Mouse (Mus musculus) forebrain, embryonic 16.5 days (tissue): ENCODE measurements around the gene Hpcal1. TPM values are rescaled to one million over a fixed set of nuclear protein-coding genes. Genes with fewer than 3 reads are reported as not detected.

Experiments used
- ATAC-seq: fragments of 200-750 bp; cut with Nextera tagmentation; 2 replicates; pipeline ENCODE4 v1.8.0; 2017; ENCODE audit warnings: mild to moderate bottlenecking, moderate library complexity
- H3K27ac ChIP-seq: fragments of 300-500 bp; sonication (generic); 2 replicates; pipeline ENCODE4 v1.5.1; 2014; ENCODE audit warnings: low read length, control low read depth
- H3K27me3 ChIP-seq: fragments of 300-500 bp; sonication (generic); replicated peaks from 2 replicates; pipeline ENCODE4 v1.6.1; 2014; ENCODE audit warnings: low read length; ENCODE audit not compliant: control insufficient read depth, insufficient read depth
- H3K36me3 ChIP-seq: fragments of 300-500 bp; sonication (generic); 2 replicates; pipeline ENCODE4 v1.6.1; 2014; ENCODE audit not compliant: control insufficient read depth, insufficient read depth
- H3K4me1 ChIP-seq: fragments of 300-500 bp; sonication (generic); replicated peaks from 2 replicates; pipeline ENCODE4 v1.6.1; 2014; ENCODE audit warnings: low read length; ENCODE audit not compliant: control insufficient read depth, insufficient read depth
- H3K4me2 ChIP-seq: fragments of 300-500 bp; sonication (generic); 2 replicates; pipeline ENCODE4 v1.6.1; 2014; ENCODE audit warnings: mild to moderate bottlenecking, low read length, control low read depth
- H3K4me3 ChIP-seq: fragments of 300-500 bp; sonication (generic); replicated peaks from 2 replicates; pipeline ENCODE4 v1.5.1; 2014; ENCODE audit warnings: mild to moderate bottlenecking, low read length, control low read depth
- H3K9ac ChIP-seq: fragments of 300-500 bp; sonication (generic); replicated peaks from 2 replicates; pipeline ENCODE4 v1.6.1; 2014; ENCODE audit warnings: low read depth, low read length, control low read depth
- H3K9me3 ChIP-seq: fragments of 300-500 bp; sonication (generic); 2 replicates; pipeline ENCODE4 v1.6.1; 2016; ENCODE audit warnings: low read length; ENCODE audit not compliant: control insufficient read depth
- WGBS: fragments of 180-500 bp; shearing (Covaris S2); extraction: QIAGEN DNeasy Blood & Tissue Kit; methylation state at CpG from one replicate; pipeline ENCODE4 v1.1.7; 2014; 5-methylcytosine and 5-hydroxymethylcytosine counted together
- polyA plus RNA-seq: library from polyadenylated mRNA; unstranded; fragments of >200 nt; fragmentation: Nextera tagmentation; extraction: Ambion mirVana; gene quantifications from 2 replicates; pipeline ENCODE4 v1.2.1, GENCODE M21; 2015

Hpcal1 gene
- polyA plus RNA-seq, 1 experiment from 2014 or later: 47.1 TPM

DNA sequence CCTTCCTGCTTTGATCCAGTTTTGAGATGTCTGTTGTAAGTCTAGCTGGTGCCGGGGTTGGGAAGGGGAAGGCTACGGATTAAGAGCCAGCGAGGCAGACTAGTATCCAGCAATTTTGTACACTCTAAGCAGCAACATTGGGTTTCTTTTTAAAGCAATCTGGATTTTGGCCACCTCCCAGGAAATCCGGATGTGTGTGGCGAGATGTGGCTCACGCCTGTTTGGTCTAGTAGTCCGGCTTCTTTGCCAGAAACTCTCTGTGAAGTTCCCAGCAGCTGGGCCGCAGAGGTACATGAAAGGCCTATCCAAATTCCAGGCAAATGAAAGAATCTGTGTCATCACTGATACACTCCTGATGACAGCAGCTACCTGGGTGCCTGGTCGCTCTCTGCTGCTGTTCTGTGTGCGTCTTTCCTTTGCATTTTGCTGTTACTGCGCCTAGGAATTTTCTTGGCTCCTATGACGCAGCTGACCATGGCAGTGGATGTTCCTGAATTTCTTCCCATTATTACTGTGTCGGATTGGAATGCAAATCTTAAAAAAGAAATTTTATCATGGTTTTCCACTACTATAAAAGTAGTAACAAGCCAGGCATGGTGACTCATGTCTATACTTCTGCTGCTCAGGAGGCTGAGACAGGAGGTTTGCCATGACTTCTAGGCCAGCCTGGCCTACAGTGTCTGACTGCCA, 38.7 kb downstream of the Hpcal1 start:
- 67% methylated on average over 13 of the region's 13 CpGs for WGBS
- peaks cover 29% of the 10 kb centered on the region for H3K4me1 ChIP-seq
- H3K27ac ChIP-seq: no peak overlapping the region
- no peaks in the 10 kb centered on the region for H3K9me3 ChIP-seq
- H3K27me3 ChIP-seq: no peaks in the 10 kb centered on the region
- H3K4me2 ChIP-seq: no peak overlapping the region
- no peak for ATAC-seq
- no peak overlapping the region for H3K4me3 ChIP-seq
- H3K36me3 ChIP-seq: no peaks in the 10 kb centered on the region
- H3K9ac ChIP-seq: no peak overlapping the region

DNA sequence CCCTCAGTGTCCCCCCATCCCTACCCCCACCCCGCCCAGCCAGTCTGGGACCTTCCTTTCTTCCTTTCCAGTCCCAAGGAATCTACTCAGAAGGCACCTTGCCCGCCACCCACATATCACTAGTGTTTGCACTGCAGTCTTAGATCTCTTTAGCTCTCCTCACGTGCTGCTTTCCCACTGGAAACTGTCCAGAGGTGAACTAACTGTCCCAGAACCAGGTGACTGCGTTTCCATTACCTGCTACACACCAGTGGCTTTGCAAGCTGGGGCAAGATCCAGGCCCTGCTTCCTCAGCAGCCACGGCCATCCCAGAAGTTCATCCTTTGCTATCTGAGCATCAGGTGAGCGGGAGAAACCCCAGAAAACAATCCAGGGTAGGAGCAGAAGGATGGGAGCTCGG, 41.4 kb downstream of the Hpcal1 start:
- Histone ChIP-seq H3K9me3 (no peaks in the 10 kb centered on the region), H3K36me3 (no peaks in the 10 kb centered on the region), H3K4me2 (no peak overlapping the region), H3K9ac (no peak overlapping the region), H3K27ac (no peak overlapping the region), H3K4me3 (no peak overlapping the region), H3K27me3 (no peaks in the 10 kb centered on the region), H3K4me1 (peaks cover 21% of the 10 kb centered on the region)
- WGBS: 88% methylated on average over 7 of the region's 7 CpGs
- ATAC-seq: no peak

DNA sequence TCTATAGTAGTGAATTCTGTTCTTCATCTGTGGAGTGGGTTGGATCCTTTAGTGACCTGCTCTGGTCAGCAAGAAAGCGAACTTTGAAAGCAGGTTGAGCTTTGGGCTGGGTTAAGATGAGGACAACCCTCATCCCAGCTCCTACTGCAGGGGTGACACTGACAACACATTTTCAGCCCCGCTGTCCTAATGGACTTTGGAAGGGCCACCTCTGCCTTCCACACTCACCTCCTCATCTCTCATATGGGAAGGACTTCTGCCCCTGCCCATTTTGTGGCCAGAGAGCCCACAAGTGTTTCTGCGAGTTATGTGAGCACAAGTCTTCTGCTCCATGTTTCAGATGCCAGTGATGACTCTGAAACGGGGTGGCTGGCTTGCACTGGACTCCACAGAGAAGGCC, 41.9 kb downstream of the Hpcal1 start:
- ATAC-seq: no peak
- Histone ChIP-seq H3K9me3 (no peaks in the 10 kb centered on the region), H3K36me3 (no peaks in the 10 kb centered on the region), H3K4me1 (peaks cover 15% of the 10 kb centered on the region), H3K9ac (no peak overlapping the region), H3K27ac (no peak overlapping the region), H3K4me2 (no peak overlapping the region), H3K4me3 (no peak overlapping the region), H3K27me3 (no peaks in the 10 kb centered on the region)
- WGBS: 85% methylated on average over 4 of the region's 4 CpGs

DNA sequence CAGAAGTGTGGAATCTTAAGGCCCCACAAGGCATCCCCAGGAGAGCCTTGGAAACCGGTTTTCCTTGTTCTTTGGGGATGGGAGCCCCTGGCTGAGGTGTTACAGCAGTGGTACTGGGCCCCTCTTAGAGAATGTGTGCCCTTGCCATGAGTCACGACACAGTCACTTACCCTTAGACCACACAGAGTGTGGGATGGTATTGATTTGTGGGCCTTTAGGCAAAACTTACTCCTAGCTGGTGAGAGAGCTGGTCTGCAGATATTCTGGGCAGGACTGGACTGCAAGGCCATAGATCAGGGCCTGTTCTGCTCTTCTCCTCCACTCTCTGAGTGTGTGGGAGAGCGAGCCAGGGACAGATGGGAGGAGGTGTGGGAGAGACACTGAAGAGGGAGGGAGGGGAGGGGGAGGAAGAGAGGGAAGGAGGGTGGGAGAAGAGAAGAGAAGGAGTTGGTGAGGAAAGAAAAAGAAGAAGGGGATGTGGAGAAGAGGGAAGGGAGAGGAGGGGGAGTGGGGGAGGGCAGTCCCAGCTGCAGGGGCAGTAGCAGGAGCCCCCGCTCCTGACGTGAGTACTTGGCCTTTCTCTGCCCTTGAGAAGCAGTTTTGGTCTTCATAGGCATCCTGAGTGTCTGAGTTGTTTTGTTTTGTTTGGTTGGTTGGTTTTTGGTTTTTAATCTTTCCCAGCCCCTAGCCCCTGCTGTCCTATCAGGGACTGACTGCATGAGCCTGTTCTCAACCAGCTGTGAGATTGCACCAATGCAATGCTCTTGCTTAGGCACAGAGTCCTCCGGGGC, 42.7 kb downstream of the Hpcal1 start:
- Histone ChIP-seq H3K27ac (no peak overlapping the region), H3K4me1 (peaks cover 8% of the 10 kb centered on the region), H3K4me2 (no peak overlapping the region), H3K9me3 (no peaks in the 10 kb centered on the region), H3K27me3 (no peaks in the 10 kb centered on the region), H3K4me3 (no peak overlapping the region), H3K9ac (no peak overlapping the region), H3K36me3 (no peaks in the 10 kb centered on the region)
- no peak for ATAC-seq
- 61% methylated on average over 6 of the region's 6 CpGs for WGBS

DNA sequence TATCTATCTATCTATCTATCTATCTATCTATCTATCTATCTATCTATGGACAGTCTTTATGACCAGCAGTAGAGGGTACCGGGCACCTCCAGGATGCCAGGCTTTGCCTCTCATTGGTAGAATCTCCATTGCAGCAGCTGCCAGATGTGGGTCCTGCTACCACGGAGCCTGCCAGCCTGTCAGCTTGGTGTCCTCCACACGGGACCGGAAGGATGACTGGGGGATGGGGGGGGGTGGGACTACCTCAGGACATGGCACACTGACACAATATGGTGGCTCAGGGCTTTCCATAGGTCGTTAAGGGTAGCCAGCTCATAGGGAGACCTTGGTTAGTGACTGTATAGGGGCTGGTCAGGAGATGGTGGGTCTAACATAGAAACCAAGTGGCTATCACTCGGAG, 45.7 kb downstream of the Hpcal1 start:
- no peaks in the 10 kb centered on the region for H3K27me3 ChIP-seq
- no peaks in the 10 kb centered on the region for H3K9me3 ChIP-seq
- H3K4me3 ChIP-seq: no peak overlapping the region
- peaks cover 3% of the 10 kb centered on the region for H3K4me1 ChIP-seq
- 90% methylated on average over 6 of the region's 6 CpGs for WGBS
- ATAC-seq: no peak
- H3K9ac ChIP-seq: no peak overlapping the region
- H3K27ac ChIP-seq: no peak overlapping the region
- no peaks in the 10 kb centered on the region for H3K36me3 ChIP-seq
- H3K4me2 ChIP-seq: no peak overlapping the region

DNA sequence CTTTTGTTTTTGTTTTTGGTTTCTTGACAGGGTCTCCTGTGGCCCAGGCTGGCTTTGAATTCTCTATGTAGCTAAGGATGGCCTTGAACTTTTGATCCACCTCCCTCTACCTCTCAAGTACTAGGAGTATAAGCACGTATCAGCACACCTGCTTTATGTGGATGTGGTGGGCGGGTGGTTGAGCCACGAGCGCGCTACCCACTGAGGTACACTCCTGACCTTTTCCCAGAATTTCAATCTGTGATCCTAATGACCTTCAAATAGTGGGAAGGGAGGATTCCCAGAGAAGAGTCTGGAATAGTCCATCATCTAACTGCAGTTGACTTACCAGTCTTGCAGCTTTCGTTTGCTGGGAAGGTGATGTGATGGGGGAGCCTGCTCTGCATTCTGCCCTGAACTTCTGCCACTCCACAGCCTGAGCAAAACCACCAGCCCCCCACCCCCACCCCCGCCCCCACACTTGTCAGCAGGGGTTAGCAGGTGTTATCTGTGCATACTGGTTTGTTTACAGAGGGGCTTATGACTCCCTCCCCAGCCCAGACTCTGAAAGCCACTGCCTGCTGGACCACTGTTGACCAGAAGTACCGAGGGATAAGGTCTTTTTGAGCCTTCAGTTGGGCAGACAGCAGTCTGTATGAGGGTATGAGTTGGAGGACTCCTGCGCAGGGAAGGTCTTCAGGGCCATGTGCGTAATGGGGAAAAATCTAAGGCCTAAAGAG, 46.4 kb downstream of the Hpcal1 start:
- Histone ChIP-seq H3K4me2 (no peak overlapping the region), H3K4me3 (no peak overlapping the region), H3K27ac (no peak overlapping the region), H3K36me3 (no peaks in the 10 kb centered on the region), H3K4me1 (peaks cover 9% of the 10 kb centered on the region), H3K9ac (no peak overlapping the region), H3K9me3 (no peaks in the 10 kb centered on the region), H3K27me3 (no peaks in the 10 kb centered on the region)
- no peak for ATAC-seq
- 89% methylated on average over 10 of the region's 10 CpGs for WGBS

DNA sequence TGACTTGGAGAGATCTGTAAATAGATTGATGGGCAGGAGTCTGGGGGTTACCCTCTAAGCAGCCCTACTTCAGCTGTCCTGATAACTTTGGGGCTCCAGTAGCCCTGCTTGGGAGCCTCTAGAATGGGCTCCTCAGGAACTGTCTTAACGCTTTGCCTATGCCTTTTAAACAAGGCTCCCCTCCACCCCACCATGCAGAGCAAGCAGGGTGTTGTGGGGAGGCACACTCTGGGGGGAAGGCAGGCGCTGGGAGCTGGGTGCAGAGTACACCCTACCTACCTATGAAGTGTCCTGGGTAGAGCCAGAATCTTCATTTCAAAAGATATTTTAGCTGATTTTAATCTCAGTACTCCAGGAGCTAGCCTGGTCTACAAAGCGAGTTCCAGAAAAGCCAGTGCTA, 47.2 kb downstream of the Hpcal1 start:
- Histone ChIP-seq H3K9me3 (no peaks in the 10 kb centered on the region), H3K36me3 (no peaks in the 10 kb centered on the region), H3K4me2 (no peak overlapping the region), H3K27ac (no peak overlapping the region), H3K4me3 (no peak overlapping the region), H3K9ac (no peak overlapping the region), H3K4me1 (peaks cover 15% of the 10 kb centered on the region), H3K27me3 (no peaks in the 10 kb centered on the region)
- WGBS: 89% methylated on average over 3 of the region's 3 CpGs
- no peak for ATAC-seq

DNA sequence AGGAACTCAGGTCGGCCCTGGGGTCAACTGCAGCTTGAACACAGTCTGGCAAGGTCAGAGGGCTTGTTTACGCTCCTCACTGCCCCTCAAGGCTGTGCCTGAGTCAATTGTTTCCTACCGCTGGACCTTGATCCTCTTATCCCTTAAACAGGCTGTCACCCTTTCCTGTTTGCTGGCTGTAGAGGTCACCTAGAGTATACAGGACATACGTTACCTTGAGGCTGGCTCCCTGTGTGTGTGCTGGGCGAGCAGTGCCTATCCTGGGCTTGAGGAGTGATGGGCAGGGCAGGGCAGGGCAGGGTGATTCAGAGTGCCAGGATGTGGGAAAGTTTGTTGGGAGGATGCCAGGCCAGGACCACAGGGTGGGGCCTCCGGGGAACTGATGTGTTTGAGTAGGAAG, 47.8 kb downstream of the Hpcal1 start:
- no peak overlapping the region for H3K27ac ChIP-seq
- ATAC-seq: no peak
- 58% methylated on average over 6 of the region's 6 CpGs for WGBS

DNA sequence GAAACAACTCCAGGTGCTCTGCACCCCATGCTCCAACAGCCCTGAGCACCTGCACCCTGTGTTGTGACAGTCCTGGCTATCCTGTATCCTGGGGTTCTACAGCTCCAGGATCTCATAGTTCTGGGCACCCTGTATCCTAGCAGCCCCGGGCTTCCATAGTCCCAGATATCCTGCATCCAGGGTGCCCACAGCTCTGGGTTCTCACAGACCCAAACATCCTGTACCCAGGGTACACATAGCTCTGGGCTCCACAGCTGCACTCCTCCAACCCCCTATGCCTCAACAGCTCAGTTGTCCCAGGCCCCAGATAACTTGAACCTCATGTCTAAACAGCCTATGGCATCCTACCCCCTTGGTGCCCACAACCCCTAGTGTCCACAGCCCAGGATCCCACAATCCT, 49.6 kb downstream of the Hpcal1 start:
- Histone ChIP-seq H3K36me3 (no peaks in the 10 kb centered on the region), H3K4me2 (no peak overlapping the region), H3K4me1 (peaks cover 15% of the 10 kb centered on the region), H3K27me3 (no peaks in the 10 kb centered on the region), H3K9me3 (no peaks in the 10 kb centered on the region), H3K4me3 (no peak overlapping the region), H3K9ac (no peak overlapping the region), H3K27ac (no peak overlapping the region)
- no peak for ATAC-seq
- WGBS: 95% methylated on average over 1 of the region's 1 CpGs

More for the DNA sequence above, 47.8 kb downstream of the Hpcal1 start:
- Histone ChIP-seq H3K36me3 (no peaks in the 10 kb centered on the region), H3K4me2 (no peak overlapping the region), H3K4me1 (peaks cover 14% of the 10 kb centered on the region), H3K27me3 (no peaks in the 10 kb centered on the region), H3K9ac (no peak overlapping the region), H3K4me3 (no peak overlapping the region), H3K9me3 (no peaks in the 10 kb centered on the region)
